Mouse (Mus musculus): ENCODE measurements around the gene Cd36. TPM values are rescaled to one million over a fixed set of nuclear protein-coding genes. Genes with fewer than 3 reads are reported as not detected.

Gene Cd36
- total RNA-seq, 1 experiment from 2014 or later = 955 TPM

- no peak for ATAC-seq (replicated peaks; ENCODE audit: insufficient number of reproducible peaks, low FRiP score, low TSS enrichment, poor library complexity, severe bottlenecking)
Observed at GRCm38 (mm10) chr5:17874335-17874734, 14.3 kb downstream of the Cd36 start.

DNA sequence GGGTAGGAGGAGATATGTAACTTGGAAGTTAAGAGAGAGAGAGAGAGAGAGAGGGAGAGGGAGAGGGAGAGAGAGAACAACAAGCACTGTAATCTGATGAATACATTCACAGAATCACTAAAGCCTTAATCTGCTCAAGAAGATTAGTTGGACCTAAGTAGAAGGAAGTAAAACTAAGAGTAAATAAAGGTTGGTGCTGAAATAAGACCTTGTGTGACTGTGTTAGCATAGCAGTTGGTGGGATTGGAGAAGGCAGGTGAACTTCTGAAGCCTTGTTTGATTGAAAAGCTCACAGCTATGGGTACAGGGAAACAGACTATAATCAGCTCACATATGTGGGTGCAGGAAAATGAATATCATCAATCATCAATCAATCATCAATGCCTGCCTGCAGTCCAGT lies 23.2 kb downstream of the Cd36 start:
- ATAC-seq (replicated peaks; ENCODE audit: insufficient number of reproducible peaks, low FRiP score, low TSS enrichment, poor library complexity, severe bottlenecking) = no peak

GRCm38 (mm10) chr5:17863085-17863484 lies 25.5 kb downstream of the Cd36 start:
- no peak for ATAC-seq (replicated peaks; ENCODE audit: insufficient number of reproducible peaks, low FRiP score, low TSS enrichment, poor library complexity, severe bottlenecking)

DNA sequence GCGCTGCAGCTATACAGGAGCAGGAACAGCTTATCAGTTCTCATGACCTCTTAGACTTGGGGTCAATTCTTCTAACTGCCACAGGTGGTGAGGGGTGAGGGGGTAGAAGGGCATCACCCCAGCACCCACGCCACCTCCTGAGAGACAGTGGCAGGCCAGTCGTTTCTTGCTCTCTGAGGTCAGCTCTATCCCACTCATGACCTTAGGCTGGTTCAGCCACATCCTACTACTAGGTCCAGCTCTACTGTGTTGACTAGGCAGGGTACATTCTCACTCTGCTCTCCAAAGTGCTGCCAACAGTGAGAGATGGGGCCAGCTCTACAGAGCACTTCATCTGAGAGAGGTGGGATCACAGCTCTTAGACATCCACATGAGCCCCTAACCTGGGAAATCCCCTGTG lies 30.2 kb downstream of the Cd36 start:
- ATAC-seq (replicated peaks; ENCODE audit: insufficient number of reproducible peaks, low FRiP score, low TSS enrichment, poor library complexity, severe bottlenecking) = no peak

DNA sequence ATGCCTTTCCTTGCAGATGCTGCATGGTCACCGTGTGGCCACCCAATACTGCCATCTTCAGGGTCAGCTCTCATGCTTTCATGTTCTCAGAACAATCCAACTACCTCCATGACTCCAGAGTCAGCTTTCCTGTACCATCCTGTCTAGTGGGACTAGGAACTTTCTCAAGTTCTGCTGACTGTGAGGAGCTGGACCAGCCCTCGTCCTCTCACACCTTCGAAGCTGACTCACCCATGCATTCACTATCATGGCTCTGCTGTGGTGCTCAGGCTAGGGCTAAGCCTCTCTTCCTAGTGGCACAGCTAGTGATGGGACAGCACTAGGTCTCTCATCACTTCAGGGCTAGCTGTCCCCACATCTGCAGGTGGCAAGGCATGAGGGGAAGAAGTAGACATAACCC lies 30.7 kb downstream of the Cd36 start:
- ATAC-seq (replicated peaks; ENCODE audit: insufficient number of reproducible peaks, low FRiP score, low TSS enrichment, poor library complexity, severe bottlenecking) = no peak

- peak; percentile 77 for ATAC-seq (replicated peaks; ENCODE audit: insufficient number of reproducible peaks, low FRiP score, low TSS enrichment, poor library complexity, severe bottlenecking)
Observed at GRCm38 (mm10) chr5:17857262-17857661, 31.3 kb downstream of the Cd36 start.

DNA sequence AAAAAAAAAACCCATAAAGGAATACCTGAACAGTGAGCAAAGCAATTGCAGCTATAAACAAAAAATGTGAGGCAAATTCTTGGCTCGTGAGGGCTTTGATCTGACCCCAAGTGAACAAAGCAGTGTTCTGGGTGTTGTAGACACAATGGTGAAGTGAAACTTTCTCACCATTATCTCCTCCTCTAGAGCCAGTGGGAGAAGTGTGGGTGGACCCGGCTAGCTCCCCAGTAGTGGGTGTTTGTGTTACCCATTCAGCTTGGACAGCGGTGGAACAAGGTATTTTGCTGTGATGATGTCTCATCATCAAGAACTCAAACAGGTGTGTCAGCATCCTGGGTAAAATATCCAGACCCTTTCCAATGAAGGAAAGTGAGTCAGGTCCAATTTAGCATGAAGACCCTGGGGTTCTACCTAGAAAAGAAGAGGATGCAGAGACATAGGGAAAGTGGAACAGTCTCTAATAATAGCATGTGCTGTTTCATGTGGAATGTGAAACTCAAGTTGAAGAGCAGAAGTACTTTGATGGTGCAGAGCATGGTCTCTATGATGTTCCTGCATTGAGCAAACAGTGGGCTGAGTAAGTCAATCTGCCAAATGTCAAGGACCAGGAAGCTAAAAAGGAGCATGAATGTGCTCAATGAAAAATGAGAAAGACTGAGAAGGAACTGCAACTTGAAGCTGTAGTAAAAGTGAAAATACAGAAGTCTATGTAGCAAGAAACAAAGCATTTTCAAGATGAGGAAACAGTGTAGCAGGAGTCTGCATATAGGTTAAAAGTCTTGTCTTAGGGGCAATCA lies 34.3 kb downstream of the Cd36 start:
- ATAC-seq (replicated peaks; ENCODE audit: insufficient number of reproducible peaks, low FRiP score, low TSS enrichment, poor library complexity, severe bottlenecking) = peak; percentile 83

DNA sequence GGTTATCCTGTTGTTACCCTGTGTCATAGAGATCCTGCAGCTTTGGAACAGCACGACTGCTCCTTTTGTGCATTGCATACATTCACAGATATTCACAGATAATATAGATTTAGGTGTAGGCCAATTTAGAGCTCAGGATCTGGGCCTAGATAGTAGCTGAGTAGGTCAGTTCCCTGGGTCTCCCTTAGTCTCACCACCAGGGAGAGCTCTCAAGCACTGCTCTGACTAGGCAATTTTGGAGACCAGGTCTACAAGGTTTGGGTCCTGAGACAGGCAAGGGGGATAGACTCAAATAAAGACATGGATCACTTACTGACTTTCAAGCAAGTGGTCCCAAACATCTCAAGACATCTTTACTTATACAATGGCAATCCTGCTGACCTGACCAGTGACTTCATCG lies 38.0 kb downstream of the Cd36 start:
- ATAC-seq (replicated peaks; ENCODE audit: insufficient number of reproducible peaks, low FRiP score, low TSS enrichment, poor library complexity, severe bottlenecking) = no peak

GRCm38 (mm10) chr5:17849582-17849981 lies 39.0 kb downstream of the Cd36 start:
- no peak for ATAC-seq (replicated peaks; ENCODE audit: insufficient number of reproducible peaks, low FRiP score, low TSS enrichment, poor library complexity, severe bottlenecking)

GRCm38 (mm10) chr5:17848733-17849132 lies 39.9 kb downstream of the Cd36 start:
- no peak for ATAC-seq (replicated peaks; ENCODE audit: insufficient number of reproducible peaks, low FRiP score, low TSS enrichment, poor library complexity, severe bottlenecking)

GRCm38 (mm10) chr5:17848267-17848666 lies 40.3 kb downstream of the Cd36 start:
- no peak for ATAC-seq (replicated peaks; ENCODE audit: insufficient number of reproducible peaks, low FRiP score, low TSS enrichment, poor library complexity, severe bottlenecking)

- no peak for ATAC-seq (replicated peaks; ENCODE audit: insufficient number of reproducible peaks, low FRiP score, low TSS enrichment, poor library complexity, severe bottlenecking)
Observed at GRCm38 (mm10) chr5:17843921-17844320, 44.7 kb downstream of the Cd36 start.

- ATAC-seq (replicated peaks; ENCODE audit: insufficient number of reproducible peaks, low FRiP score, low TSS enrichment, poor library complexity, severe bottlenecking) = no peak
Observed at GRCm38 (mm10) chr5:17843316-17843715, 45.3 kb downstream of the Cd36 start.

- ATAC-seq (replicated peaks; ENCODE audit: insufficient number of reproducible peaks, low FRiP score, low TSS enrichment, poor library complexity, severe bottlenecking) = peak; percentile 73
Observed at GRCm38 (mm10) chr5:17842111-17842729, 46.4 kb downstream of the Cd36 start.

- ATAC-seq (replicated peaks; ENCODE audit: insufficient number of reproducible peaks, low FRiP score, low TSS enrichment, poor library complexity, severe bottlenecking) = peak; percentile 70
Observed at GRCm38 (mm10) chr5:17839549-17839948, 49.1 kb downstream of the Cd36 start.

GRCm38 (mm10) chr5:17836408-17836807 lies 52.2 kb downstream of the Cd36 start:
- ATAC-seq (replicated peaks; ENCODE audit: insufficient number of reproducible peaks, low FRiP score, low TSS enrichment, poor library complexity, severe bottlenecking) = no peak

DNA sequence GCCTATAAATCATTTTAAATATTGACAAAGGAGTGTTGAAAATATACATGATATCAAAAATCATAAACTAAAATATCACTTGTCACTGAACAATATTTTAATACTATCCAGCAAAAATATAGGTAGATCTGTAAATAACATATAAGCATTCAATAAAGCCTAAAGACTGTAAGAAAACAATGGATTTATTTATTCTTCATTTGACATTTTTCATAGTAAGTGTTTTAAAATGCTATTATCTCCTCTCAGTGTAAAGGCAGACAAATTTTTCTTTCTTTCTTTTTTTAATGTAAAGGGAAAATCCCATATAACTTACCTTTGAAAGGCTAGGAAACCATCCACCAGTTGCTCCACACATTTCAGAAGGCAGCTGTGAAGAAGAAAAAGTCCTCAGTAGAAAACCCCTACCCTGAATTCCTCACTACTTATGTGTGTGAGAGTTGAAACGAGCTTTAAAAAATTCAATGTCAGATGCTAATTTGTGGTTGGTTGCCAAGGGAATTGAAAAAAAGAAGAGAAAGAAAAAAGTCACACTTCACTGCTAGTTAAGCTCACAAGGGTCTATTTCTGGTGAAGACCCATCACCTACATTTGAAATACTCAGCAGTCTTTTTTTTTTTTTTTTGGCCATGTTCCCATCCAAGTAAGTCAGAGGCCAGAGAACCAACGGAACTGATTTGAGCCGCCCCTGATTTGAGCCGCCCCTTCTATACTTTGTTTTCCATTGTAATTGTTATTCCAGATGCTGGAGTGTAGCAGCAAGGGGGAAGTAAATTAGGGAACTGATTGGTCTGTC lies 53.1 kb downstream of the Cd36 start:
- ATAC-seq (replicated peaks; ENCODE audit: insufficient number of reproducible peaks, low FRiP score, low TSS enrichment, poor library complexity, severe bottlenecking) = peak; percentile 59

DNA sequence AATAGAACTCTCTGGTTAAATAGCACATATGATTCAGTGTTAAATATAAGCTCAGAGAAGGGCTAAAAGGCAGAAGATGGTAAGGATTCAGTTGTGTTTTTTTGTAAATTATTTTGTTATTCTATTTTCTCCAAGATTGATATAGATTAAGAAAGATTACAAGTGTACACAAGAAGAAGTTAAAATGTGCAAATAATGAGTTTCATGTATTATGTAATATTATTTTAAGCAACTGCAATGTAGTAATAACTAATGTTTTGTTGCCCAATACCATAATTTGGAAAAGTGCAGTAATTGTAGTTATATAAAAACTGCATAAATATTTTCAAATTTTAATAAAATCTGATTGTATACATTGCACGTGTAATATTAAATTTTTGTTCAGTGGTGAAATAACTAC lies 54.8 kb downstream of the Cd36 start:
- no peak for ATAC-seq (replicated peaks; ENCODE audit: insufficient number of reproducible peaks, low FRiP score, low TSS enrichment, poor library complexity, severe bottlenecking)

DNA sequence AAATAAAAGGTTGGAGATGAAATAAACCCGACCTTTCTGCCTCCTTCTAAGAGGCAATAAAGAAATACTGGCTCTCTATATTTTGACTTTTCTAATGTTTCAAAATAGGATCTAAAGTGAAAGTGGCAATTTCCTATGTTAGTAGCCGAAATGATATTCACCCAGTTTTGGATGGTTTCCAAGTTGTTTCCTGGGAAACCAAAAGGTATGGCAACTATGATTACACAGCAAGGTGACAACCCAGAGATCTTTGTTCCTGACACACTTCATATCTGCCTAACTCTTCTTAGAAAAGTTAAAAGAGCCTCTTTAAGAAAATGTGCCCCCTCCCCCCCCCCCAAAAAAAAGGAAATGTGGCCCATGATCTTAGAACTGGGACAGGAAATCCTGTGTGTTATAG lies 58.1 kb downstream of the Cd36 start:
- ATAC-seq (replicated peaks; ENCODE audit: insufficient number of reproducible peaks, low FRiP score, low TSS enrichment, poor library complexity, severe bottlenecking) = no peak
